Mouse (Mus musculus) ovary, postnatal 14 days (tissue): ENCODE results near the gene Hist1h3d.

Experiments
- DNase-seq: peaks from one replicate; pipeline ENCODE4 v3.0.0; 2022; ENCODE audit warnings: low spot score

Gene Hist1h3d

GRCm38 (mm10) chr13:23622175-23622671 is 46.7 kb downstream of the Hist1h3d start, which contains the start of gene Hist1h1e:
Gene Hist1h1e (minus strand): TSS chr13:23622558.
- peak; percentile 96 for DNase-seq

GRCm38 (mm10) chr13:23622861-23623450 is 47.4 kb downstream of the Hist1h3d start:
- no peak for DNase-seq
